Mouse (Mus musculus): ENCODE data around the gene Card10. TPM values are rescaled to one million over a fixed set of nuclear protein-coding genes. Genes with fewer than 3 reads are reported as not detected.

The Card10 gene
- polyA plus RNA-seq, 1 experiment from 2014 or later = 3.3 TPM

GRCm38 (mm10) chr15:78796196-78797059, 6.4 kb downstream of the Card10 start:
- Histone ChIP-seq H3K9ac (replicated peaks) (no peak overlapping the region), H3K27me3 (peaks cover 98% of the 10 kb centered on the region), H3K4me1 (replicated peaks) (peaks cover 24% of the 10 kb centered on the region), H3K4me3 (replicated peaks) (no peak overlapping the region), H3K36me3 (no peaks in the 10 kb centered on the region), H3K9me3 (no peaks in the 10 kb centered on the region), H3K4me2 (peak overlapping the region; percentile 17; the same call in 1 of the 2 replicates), H3K27ac (no peak overlapping the region)
- ATAC-seq (ENCODE audit: insufficient number of reproducible peaks, insufficient read depth, low FRiP score, low TSS enrichment, low read depth) = peak; percentile 57; the same call in 1 of the 2 replicates
- WGBS = 21% methylated on average over 25 of the region's 25 CpGs

- no peak overlapping the region for H3K9ac ChIP-seq (replicated peaks)
- H3K4me1 ChIP-seq (replicated peaks) = peaks cover 16% of the 10 kb centered on the region
- no peaks in the 10 kb centered on the region for H3K9me3 ChIP-seq
- H3K27ac ChIP-seq = no peak overlapping the region
- H3K36me3 ChIP-seq = no peaks in the 10 kb centered on the region
- no peak overlapping the region for H3K4me2 ChIP-seq
- WGBS = 77% methylated on average over 12 of the region's 12 CpGs
- ATAC-seq (ENCODE audit: insufficient number of reproducible peaks, insufficient read depth, low FRiP score, low TSS enrichment, low read depth) = no peak
- no peak overlapping the region for H3K4me3 ChIP-seq (replicated peaks)
- H3K27me3 ChIP-seq = peaks cover 94% of the 10 kb centered on the region
Measured at GRCm38 (mm10) chr15:78790990-78791389, 11.9 kb downstream of the Card10 start.

DNA sequence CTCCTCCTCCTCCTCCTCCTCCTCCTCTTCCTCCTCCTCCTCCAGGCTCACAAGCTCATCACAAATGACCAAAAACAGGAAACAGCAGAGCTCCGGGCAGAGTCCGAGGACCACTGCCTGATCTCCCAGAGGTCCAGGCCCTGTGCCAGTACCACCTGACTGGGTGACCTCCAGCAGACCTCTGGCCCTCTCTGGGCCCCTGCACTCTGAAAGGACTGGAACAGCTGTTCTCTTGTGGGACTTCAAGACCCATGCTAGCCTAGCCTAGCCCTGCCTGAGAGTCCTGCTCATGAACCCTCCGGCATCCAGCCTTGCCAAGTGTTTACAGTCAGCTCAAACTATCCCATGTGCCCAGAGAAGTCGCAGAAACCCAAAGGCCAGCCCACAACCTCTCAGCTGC, 12.4 kb downstream of the Card10 start:
- 57% methylated on average over 4 of the region's 4 CpGs for WGBS
- Histone ChIP-seq H3K9ac (replicated peaks) (no peak overlapping the region), H3K4me3 (replicated peaks) (no peak overlapping the region), H3K4me1 (replicated peaks) (peaks cover 14% of the 10 kb centered on the region), H3K9me3 (no peaks in the 10 kb centered on the region), H3K4me2 (no peak overlapping the region), H3K36me3 (no peaks in the 10 kb centered on the region), H3K27me3 (peaks cover 93% of the 10 kb centered on the region), H3K27ac (no peak overlapping the region)
- ATAC-seq (ENCODE audit: insufficient number of reproducible peaks, insufficient read depth, low FRiP score, low TSS enrichment, low read depth) = no peak

- no peak for ATAC-seq (ENCODE audit: insufficient number of reproducible peaks, insufficient read depth, low FRiP score, low TSS enrichment, low read depth)
- Histone ChIP-seq H3K4me1 (replicated peaks) (peaks cover 14% of the 10 kb centered on the region), H3K27ac (no peak overlapping the region), H3K4me2 (no peak overlapping the region), H3K9me3 (no peaks in the 10 kb centered on the region), H3K4me3 (replicated peaks) (no peak overlapping the region), H3K27me3 (peaks cover 93% of the 10 kb centered on the region), H3K9ac (replicated peaks) (no peak overlapping the region), H3K36me3 (no peaks in the 10 kb centered on the region)
- WGBS = 84% methylated on average over 13 of the region's 13 CpGs
Measured at GRCm38 (mm10) chr15:78789721-78790323, 13.0 kb downstream of the Card10 start.

GRCm38 (mm10) chr15:78788042-78788441, 14.8 kb downstream of the Card10 start:
- Histone ChIP-seq H3K9me3 (no peaks in the 10 kb centered on the region), H3K4me1 (replicated peaks) (peaks cover 14% of the 10 kb centered on the region), H3K4me3 (replicated peaks) (no peak overlapping the region), H3K27ac (no peak overlapping the region), H3K9ac (replicated peaks) (no peak overlapping the region), H3K4me2 (no peak overlapping the region), H3K27me3 (peaks cover 83% of the 10 kb centered on the region), H3K36me3 (no peaks in the 10 kb centered on the region)
- no peak for ATAC-seq (ENCODE audit: insufficient number of reproducible peaks, insufficient read depth, low FRiP score, low TSS enrichment, low read depth)
- 63% methylated on average over 3 of the region's 3 CpGs for WGBS

DNA sequence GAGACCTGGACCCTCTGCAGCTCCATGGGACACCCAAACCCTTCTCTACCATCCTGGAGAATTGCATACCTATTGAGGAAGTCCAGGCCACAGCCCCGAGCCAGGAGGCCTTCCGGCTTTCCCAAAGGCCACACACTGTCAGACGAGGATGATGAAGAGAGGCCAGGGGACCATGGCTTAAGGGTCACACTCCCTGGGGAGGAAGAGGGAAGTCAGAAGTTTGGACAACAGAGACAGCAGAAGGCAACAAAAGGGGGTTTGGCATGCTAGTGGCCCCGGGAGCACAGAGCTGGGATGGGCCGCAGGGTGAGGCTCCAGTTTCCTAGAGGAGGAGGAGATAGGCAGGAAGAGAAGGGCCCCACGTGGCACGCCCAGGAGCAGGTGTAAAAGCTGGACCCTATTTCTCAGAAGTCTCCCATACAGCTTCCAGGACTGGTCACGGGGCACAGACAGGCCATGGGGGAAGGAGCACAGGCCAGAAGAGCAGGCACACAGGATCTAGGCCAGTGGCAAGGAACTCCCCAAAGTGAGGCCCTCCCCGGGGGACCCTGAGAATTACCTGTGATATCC, 15.5 kb downstream of the Card10 start:
- Histone ChIP-seq H3K36me3 (no peaks in the 10 kb centered on the region), H3K4me1 (replicated peaks) (peaks cover 14% of the 10 kb centered on the region), H3K9ac (replicated peaks) (no peak overlapping the region), H3K4me3 (replicated peaks) (no peak overlapping the region), H3K9me3 (no peaks in the 10 kb centered on the region), H3K27me3 (peaks cover 76% of the 10 kb centered on the region), H3K4me2 (no peak overlapping the region), H3K27ac (no peak overlapping the region)
- no peak for ATAC-seq (ENCODE audit: insufficient number of reproducible peaks, insufficient read depth, low FRiP score, low TSS enrichment, low read depth)
- 64% methylated on average over 9 of the region's 9 CpGs for WGBS

- H3K4me2 ChIP-seq = no peak overlapping the region
- peaks cover 14% of the 10 kb centered on the region for H3K4me1 ChIP-seq (replicated peaks)
- no peaks in the 10 kb centered on the region for H3K36me3 ChIP-seq
- H3K9ac ChIP-seq (replicated peaks) = no peak overlapping the region
- H3K9me3 ChIP-seq = no peaks in the 10 kb centered on the region
- 84% methylated on average over 9 of the region's 9 CpGs for WGBS
- H3K4me3 ChIP-seq (replicated peaks) = no peak overlapping the region
- H3K27me3 ChIP-seq = peaks cover 72% of the 10 kb centered on the region
- H3K27ac ChIP-seq = no peak overlapping the region
- no peak for ATAC-seq (ENCODE audit: insufficient number of reproducible peaks, insufficient read depth, low FRiP score, low TSS enrichment, low read depth)
Measured at GRCm38 (mm10) chr15:78786411-78786818, 16.4 kb downstream of the Card10 start.

- no peak for ATAC-seq (ENCODE audit: insufficient number of reproducible peaks, insufficient read depth, low FRiP score, low TSS enrichment, low read depth)
- Histone ChIP-seq H3K4me1 (replicated peaks) (peaks cover 14% of the 10 kb centered on the region), H3K4me3 (replicated peaks) (no peak overlapping the region), H3K27ac (no peak overlapping the region), H3K27me3 (peaks cover 70% of the 10 kb centered on the region), H3K9ac (replicated peaks) (no peak overlapping the region), H3K9me3 (no peaks in the 10 kb centered on the region), H3K36me3 (no peaks in the 10 kb centered on the region), H3K4me2 (no peak overlapping the region)
- WGBS = 25% methylated on average over 7 of the region's 7 CpGs
Measured at GRCm38 (mm10) chr15:78785961-78786360, 16.9 kb downstream of the Card10 start.

- Histone ChIP-seq H3K27ac (no peak overlapping the region), H3K4me2 (no peak overlapping the region), H3K4me3 (replicated peaks) (no peak overlapping the region), H3K27me3 (peaks cover 72% of the 10 kb centered on the region), H3K9me3 (no peaks in the 10 kb centered on the region), H3K9ac (replicated peaks) (no peak overlapping the region), H3K36me3 (no peaks in the 10 kb centered on the region), H3K4me1 (replicated peaks) (peaks cover 7% of the 10 kb centered on the region)
- ATAC-seq (ENCODE audit: insufficient number of reproducible peaks, insufficient read depth, low FRiP score, low TSS enrichment, low read depth) = no peak
- WGBS = 91% methylated on average over 7 of the region's 7 CpGs
Measured at GRCm38 (mm10) chr15:78785258-78785657, 17.6 kb downstream of the Card10 start.

GRCm38 (mm10) chr15:78784520-78784919, 18.3 kb downstream of the Card10 start:
- no peak overlapping the region for H3K4me2 ChIP-seq
- H3K4me3 ChIP-seq (replicated peaks) = no peak overlapping the region
- ATAC-seq (ENCODE audit: insufficient number of reproducible peaks, insufficient read depth, low FRiP score, low TSS enrichment, low read depth) = no peak
- WGBS = 82% methylated on average over 5 of the region's 5 CpGs
- H3K4me1 ChIP-seq (replicated peaks) = peaks cover 7% of the 10 kb centered on the region
- no peaks in the 10 kb centered on the region for H3K36me3 ChIP-seq
- no peaks in the 10 kb centered on the region for H3K9me3 ChIP-seq
- peaks cover 70% of the 10 kb centered on the region for H3K27me3 ChIP-seq
- H3K9ac ChIP-seq (replicated peaks) = no peak overlapping the region
- no peak overlapping the region for H3K27ac ChIP-seq

DNA sequence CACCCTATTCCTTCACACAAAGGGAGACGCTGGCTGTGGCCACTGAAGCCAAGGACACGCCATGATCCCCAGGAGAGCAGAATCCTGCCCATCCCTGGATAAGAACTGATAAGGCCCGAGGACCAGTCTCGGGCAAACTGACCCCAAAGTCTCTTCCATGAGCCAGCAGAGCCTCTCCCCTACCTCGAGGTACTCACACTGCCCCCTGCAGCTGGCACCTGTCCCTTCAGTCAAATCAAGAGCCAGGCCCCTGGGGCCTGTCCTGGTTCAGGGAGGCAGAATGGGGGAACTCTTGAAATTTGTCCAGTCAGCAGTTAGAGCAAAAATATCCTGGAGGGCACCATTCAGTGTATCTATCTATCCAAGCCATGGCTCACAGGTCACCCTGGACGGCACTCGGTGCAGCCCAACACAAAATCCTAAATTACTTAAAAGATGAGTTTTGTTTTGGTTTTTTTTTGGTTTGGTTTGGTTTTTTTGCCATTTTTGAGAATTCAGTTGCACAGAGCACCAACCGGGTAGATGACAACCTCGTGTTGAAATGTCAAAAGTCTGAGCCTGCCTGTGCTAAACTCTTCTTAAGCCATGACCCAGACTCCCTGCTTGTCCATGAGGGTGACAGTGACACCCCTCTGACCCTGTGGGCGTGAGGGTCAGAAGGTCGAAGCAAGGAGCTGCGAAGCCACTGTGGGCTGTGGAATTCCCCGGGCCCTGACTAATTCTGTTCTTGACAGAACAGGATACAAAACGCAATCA, 20.3 kb downstream of the Card10 start:
- Histone ChIP-seq H3K9me3 (no peaks in the 10 kb centered on the region), H3K27me3 (peaks cover 59% of the 10 kb centered on the region)

More for the DNA sequence above, 20.3 kb downstream of the Card10 start:
- no peak overlapping the region for H3K4me3 ChIP-seq (replicated peaks)
- H3K36me3 ChIP-seq = no peaks in the 10 kb centered on the region
- ATAC-seq (ENCODE audit: insufficient number of reproducible peaks, insufficient read depth, low FRiP score, low TSS enrichment, low read depth) = no peak
- H3K27ac ChIP-seq = no peak overlapping the region
- no peak overlapping the region for H3K9ac ChIP-seq (replicated peaks)
- 74% methylated on average over 14 of the region's 14 CpGs for WGBS
- no peak overlapping the region for H3K4me2 ChIP-seq
- peaks cover 7% of the 10 kb centered on the region for H3K4me1 ChIP-seq (replicated peaks)
